Mouse (Mus musculus): ENCODE data around the gene Tcea3. TPM values are rescaled to one million over a fixed set of nuclear protein-coding genes. Genes with fewer than 3 reads are reported as not detected.

Gene Tcea3
- polyA plus RNA-seq, 1 experiment: 50.8 TPM

DNA sequence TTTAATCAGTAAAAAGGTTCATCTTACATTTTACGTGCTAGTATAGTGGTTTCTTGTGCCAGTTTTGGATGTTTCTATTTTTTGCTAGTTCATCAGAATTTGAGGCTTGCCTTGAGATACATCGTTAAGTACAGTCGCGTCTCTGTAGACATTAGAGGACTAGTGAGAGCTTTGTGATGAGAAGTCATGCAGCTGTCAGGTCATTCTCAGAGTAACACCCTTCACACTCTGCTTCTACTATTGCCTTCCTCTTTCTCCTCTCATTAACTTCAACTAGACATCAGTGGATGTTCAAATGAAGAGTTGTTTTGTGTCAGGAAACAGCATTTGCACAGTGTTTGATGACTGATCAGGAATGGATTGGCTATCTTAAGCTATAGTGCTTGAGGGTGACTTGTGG is 65.1 kb downstream of the Tcea3 start:
- peak overlapping the region; percentile 3; the same call in 1 of the 2 replicates for H3K27ac ChIP-seq (ENCODE audit: insufficient read depth, low read depth, low read length)
- 11% methylated on average over 4 of the region's 4 CpGs for WGBS
- peak overlapping the region; percentile 20; the same call in 1 of the 2 replicates for H3K4me3 ChIP-seq (ENCODE audit: insufficient read depth, low read depth, low read length)
- H3K36me3 ChIP-seq (ENCODE audit: control insufficient read depth, insufficient read depth, low read length): no peaks in the 10 kb centered on the region; the same call in 1 of the 2 replicates
- H3K4me1 ChIP-seq (ENCODE audit: control insufficient read depth, insufficient read depth, low read length): peaks cover 5% of the 10 kb centered on the region; the same call in 1 of the 2 replicates
- no peaks in the 10 kb centered on the region for H3K27me3 ChIP-seq (replicated peaks; ENCODE audit: control insufficient read depth, insufficient read depth, low read length)
- TF ChIP-seq POLR2A (IDR thresholded peaks at IDR 0.05; ENCODE audit: low read depth, low read length): no peak
- no peak for TF ChIP-seq CTCF (conservative IDR thresholded peaks at IDR 0.05; ENCODE audit: insufficient read depth, insufficient read length, low read depth, low read length)
- DNase-seq: no peak

GRCm38 (mm10) chr4:136317667-136318066 is 70.1 kb downstream of the Tcea3 start:
- no peak for DNase-seq
- H3K27me3 ChIP-seq (replicated peaks; ENCODE audit: control insufficient read depth, insufficient read depth, low read length): no peaks in the 10 kb centered on the region
- WGBS: 87% methylated on average over 4 of the region's 4 CpGs
- no peak overlapping the region for H3K4me3 ChIP-seq (ENCODE audit: insufficient read depth, low read depth, low read length)
- H3K36me3 ChIP-seq (ENCODE audit: control insufficient read depth, insufficient read depth, low read length): peaks cover 1% of the 10 kb centered on the region
- no peak overlapping the region for H3K27ac ChIP-seq (ENCODE audit: insufficient read depth, low read depth, low read length)
- no peak for TF ChIP-seq CTCF (conservative IDR thresholded peaks at IDR 0.05; ENCODE audit: insufficient read depth, insufficient read length, low read depth, low read length)
- TF ChIP-seq POLR2A (IDR thresholded peaks at IDR 0.05; ENCODE audit: low read depth, low read length): no peak
- peaks cover 4% of the 10 kb centered on the region; the same call in 1 of the 2 replicates for H3K4me1 ChIP-seq (ENCODE audit: control insufficient read depth, insufficient read depth, low read length)

DNA sequence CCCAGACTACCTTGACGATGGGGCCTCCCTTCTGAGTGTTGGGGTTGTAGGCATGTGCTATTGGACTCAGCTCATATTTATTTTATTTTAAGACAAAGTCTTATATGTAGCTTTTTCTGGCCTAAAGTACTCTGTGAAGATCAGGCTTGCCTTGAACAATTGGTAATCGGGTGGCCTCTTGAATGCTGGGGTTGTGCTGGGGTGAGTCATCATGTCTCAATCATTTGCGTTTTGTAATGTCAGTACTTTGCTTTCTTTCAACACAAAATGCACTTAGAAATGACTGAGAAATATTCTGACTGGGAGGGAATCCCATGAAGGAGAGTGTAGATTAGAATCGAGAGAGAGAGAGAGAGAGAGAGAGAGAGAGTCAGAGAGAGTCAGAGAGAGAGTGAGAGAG is 72.5 kb downstream of the Tcea3 start:
- no peak overlapping the region for H3K4me3 ChIP-seq (ENCODE audit: insufficient read depth, low read depth, low read length)
- H3K4me1 ChIP-seq (ENCODE audit: control insufficient read depth, insufficient read depth, low read length): peaks cover 3% of the 10 kb centered on the region; the same call in 1 of the 2 replicates
- WGBS: 61% methylated on average over 4 of the region's 4 CpGs
- H3K36me3 ChIP-seq (ENCODE audit: control insufficient read depth, insufficient read depth, low read length): peaks cover 1% of the 10 kb centered on the region
- H3K27ac ChIP-seq (ENCODE audit: insufficient read depth, low read depth, low read length): no peak overlapping the region
- TF ChIP-seq POLR2A (IDR thresholded peaks at IDR 0.05; ENCODE audit: low read depth, low read length): no peak
- TF ChIP-seq CTCF (conservative IDR thresholded peaks at IDR 0.05; ENCODE audit: insufficient read depth, insufficient read length, low read depth, low read length): no peak
- DNase-seq: no peak
- H3K27me3 ChIP-seq (replicated peaks; ENCODE audit: control insufficient read depth, insufficient read depth, low read length): no peaks in the 10 kb centered on the region

GRCm38 (mm10) chr4:136324226-136324625 is 76.7 kb downstream of the Tcea3 start:
- H3K36me3 ChIP-seq (ENCODE audit: control insufficient read depth, insufficient read depth, low read length): peaks cover 3% of the 10 kb centered on the region
- H3K27ac ChIP-seq (ENCODE audit: insufficient read depth, low read depth, low read length): no peak overlapping the region
- no peaks in the 10 kb centered on the region for H3K27me3 ChIP-seq (replicated peaks; ENCODE audit: control insufficient read depth, insufficient read depth, low read length)
- no peak overlapping the region for H3K4me3 ChIP-seq (ENCODE audit: insufficient read depth, low read depth, low read length)
- peak; percentile 72 for DNase-seq
- H3K4me1 ChIP-seq (ENCODE audit: control insufficient read depth, insufficient read depth, low read length): peaks cover 3% of the 10 kb centered on the region; the same call in 1 of the 2 replicates
- WGBS: 8% methylated on average over 2 of the region's 2 CpGs
- TF ChIP-seq POLR2A (IDR thresholded peaks at IDR 0.05; ENCODE audit: low read depth, low read length): no peak
- TF ChIP-seq CTCF (conservative IDR thresholded peaks at IDR 0.05; ENCODE audit: insufficient read depth, insufficient read length, low read depth, low read length): peak; percentile 35

Other genes with a start within 250 kb of the Tcea3 start
- gene Eloa, start 226.0 kb upstream of the Tcea3 start, polyA plus RNA-seq (2012; rRNA removed): 11.0 and 12.9 TPM in 2 replicates
- 232 and 292 TPM in 2 replicates for gene Rpl11, start 194.3 kb upstream of the Tcea3 start, polyA plus RNA-seq (2012; rRNA removed)
- 259 and 289 TPM in 2 replicates for gene Id3, start 104.2 kb upstream of the Tcea3 start, polyA plus RNA-seq (2012; rRNA removed)
- gene E2f2, start 75.3 kb upstream of the Tcea3 start, polyA plus RNA-seq (2012; rRNA removed): 2.1 and 2.2 TPM in 2 replicates
- gene Asap3, start 41.4 kb upstream of the Tcea3 start, polyA plus RNA-seq (2012; rRNA removed): 5.7 and 7.0 TPM in 2 replicates
- 10.7 and 10.9 TPM in 2 replicates for gene Zfp46, start 37.0 kb downstream of the Tcea3 start, polyA plus RNA-seq (2012; rRNA removed)
- 9.9 and 14.0 TPM in 2 replicates for gene Hnrnpr, start 63.2 kb downstream of the Tcea3 start, polyA plus RNA-seq (2012; rRNA removed)
- gene Htr1d, start 175.8 kb downstream of the Tcea3 start, polyA plus RNA-seq (2012; rRNA removed): not detected in 2 replicates
- 0.30 and 0.31 TPM in 2 replicates for gene 6030445D17Rik, start 214.5 kb downstream of the Tcea3 start, polyA plus RNA-seq (2012; rRNA removed)
- gene Luzp1, start 222.0 kb downstream of the Tcea3 start, polyA plus RNA-seq (2012; rRNA removed): 12.5 and 13.2 TPM in 2 replicates

Data from kidney, adult 2 months (tissue).